Mouse (Mus musculus) retina, embryonic 14.5 days (tissue): ENCODE measurements at regions not wholly inside any gene's neighbourhood (a gene's known extent, or its start where the extent isn't known, plus 50 kb on each side); places are given as distances from the start of the nearest gene placed in this dataset.
"Not testable (repeated sequence)": the region's sequence is repeated elsewhere in the genome, so short reads cannot be mapped to it uniquely, and the experiment has no call there.

ENCODE experiments used
- DNase-seq: peaks from one replicate; pipeline ENCODE4 v3.0.0-alpha.2; 2015; ENCODE audit warnings: low spot score

GRCm38 (mm10) chr8:37048912-37049692, 55.7 kb downstream of the AI429214 start:
- no peak for DNase-seq

- DNase-seq, result no peak
Observed at GRCm38 (mm10) chr8:37049969-37050683, 56.7 kb downstream of the AI429214 start.

GRCm38 (mm10) chr8:37050684-37051028, 57.3 kb downstream of the AI429214 start:
- DNase-seq, result no peak

GRCm38 (mm10) chr8:37056376-37056775, 63.0 kb downstream of the AI429214 start:
- no peak for DNase-seq

GRCm38 (mm10) chr8:37058390-37058789, 65.0 kb downstream of the AI429214 start:
- DNase-seq, result no peak

- peak; percentile 78 for DNase-seq
Observed at GRCm38 (mm10) chr8:37062012-37062944, 68.9 kb downstream of the AI429214 start.

- peak; percentile 90 for DNase-seq
Observed at GRCm38 (mm10) chr8:37063764-37064331, 70.4 kb downstream of the AI429214 start.

GRCm38 (mm10) chr8:37072905-37073304, 79.5 kb downstream of the AI429214 start:
- DNase-seq, result peak; percentile 57

GRCm38 (mm10) chr8:37099727-37100126, 106.3 kb downstream of the AI429214 start:
- DNase-seq, result no peak

- not testable (repeated sequence) for DNase-seq
Observed at GRCm38 (mm10) chr8:37112386-37112785, 119.0 kb downstream of the AI429214 start.

- no peak for DNase-seq
Observed at GRCm38 (mm10) chr8:37125834-37126233, 132.4 kb downstream of the AI429214 start.

- DNase-seq, result no peak
Observed at GRCm38 (mm10) chr8:37129670-37130069, 136.3 kb downstream of the AI429214 start.

GRCm38 (mm10) chr8:37131988-37132387, 138.6 kb downstream of the AI429214 start:
- DNase-seq, result peak; percentile 73

GRCm38 (mm10) chr8:37134192-37134964, 141.0 kb downstream of the AI429214 start:
- DNase-seq, result no peak

- DNase-seq, result no peak
Observed at GRCm38 (mm10) chr8:37150286-37150685, 156.9 kb downstream of the AI429214 start.

GRCm38 (mm10) chr8:37154361-37154760, 161.0 kb downstream of the AI429214 start:
- DNase-seq, result no peak

GRCm38 (mm10) chr8:37154946-37155345, 161.5 kb downstream of the AI429214 start:
- no peak for DNase-seq

- DNase-seq, result peak; percentile 80
Observed at GRCm38 (mm10) chr8:37159481-37159880, 166.1 kb downstream of the AI429214 start.

- no peak for DNase-seq
Observed at GRCm38 (mm10) chr8:37196859-37197258, 203.5 kb downstream of the AI429214 start.

GRCm38 (mm10) chr8:37215894-37216293, 222.5 kb downstream of the AI429214 start:
- no peak for DNase-seq

GRCm38 (mm10) chr8:37227091-37227490, 233.7 kb downstream of the AI429214 start:
- DNase-seq, result no peak
